Mouse (Mus musculus) CH12.LX (cell line): ENCODE measurements around the gene Cdr2. TPM values are rescaled to one million over a fixed set of nuclear protein-coding genes. Genes with fewer than 3 reads are reported as not detected.
A peak's percentile ranks its signal among the peaks of the same experiment; 100 is the strongest.
"Not testable (repeated sequence)": the region's sequence is repeated elsewhere in the genome, so short reads cannot be mapped to it uniquely, and the experiment has no call there.

Experiments used
- DNase-seq: peaks from one replicate; pipeline ENCODE4 v3.0.0-alpha.2; 2013; ENCODE audit errors: extremely low read depth
- H3K27ac ChIP-seq: 2 replicates; pipeline ENCODE4 v1.5.1; 2012; ENCODE audit warnings: low read depth, mild to moderate bottlenecking, control low read depth, moderate library complexity; ENCODE audit not compliant: insufficient read depth
- H3K27me3 ChIP-seq: replicated peaks from 2 replicates; pipeline ENCODE3; 2012; ENCODE audit warnings: inconsistent platforms
- H3K36me3 ChIP-seq, 2 experiments: replicated peaks in 1 of 2; 2 replicates each; pipeline versions ENCODE3 to v1.6.1; 2012; ENCODE audit warnings: inconsistent platforms in 1 of 2, low read length in 1 of 2, mild to moderate bottlenecking in 1 of 2, mixed read lengths in 1 of 2, moderate library complexity in 1 of 2; ENCODE audit not compliant: control insufficient read depth in 1 of 2, insufficient read depth in 1 of 2
- H3K4me1 ChIP-seq, 2 experiments: 2 replicates each; pipeline ENCODE4 v1.6.1; 2012; ENCODE audit warnings: inconsistent platforms in 1 of 2, moderate library complexity in 1 of 2; ENCODE audit not compliant: insufficient read depth in 2 of 2, control insufficient read depth in 1 of 2
- H3K4me2 ChIP-seq: 2 replicates; pipeline ENCODE4 v1.6.1; 2012; ENCODE audit warnings: low read depth, mild to moderate bottlenecking, control low read depth; ENCODE audit not compliant: poor library complexity, insufficient read depth, severe bottlenecking
- H3K4me3 ChIP-seq, 3 experiments: fragments of 150-350 bp in 1 of 3; sonication (generic) in 1 of 3; replicated peaks in 1 of 3; 2 replicates each; pipeline versions ENCODE3 to v1.5.1; 2011 to 2012; ENCODE audit warnings: low read depth in 2 of 3, low read length in 2 of 3, mild to moderate bottlenecking in 2 of 3, moderate library complexity in 2 of 3, control low read depth in 1 of 3, improper control_type of control experiment in 1 of 3, inconsistent platforms in 1 of 3, mixed read lengths in 1 of 3; ENCODE audit not compliant: poor library complexity in 1 of 3
- H3K79me2 ChIP-seq: replicated peaks from 2 replicates; pipeline ENCODE4 v1.6.1; 2012; ENCODE audit warnings: mild to moderate bottlenecking, moderate library complexity; ENCODE audit not compliant: control insufficient read depth, poor library complexity, insufficient read depth, severe bottlenecking; ENCODE audit errors: extremely low read depth
- H3K9ac ChIP-seq: 2 replicates; pipeline ENCODE4 v1.6.1; 2012; ENCODE audit warnings: low read depth, mild to moderate bottlenecking, control low read depth, moderate library complexity; ENCODE audit not compliant: insufficient read depth
- H3K9me3 ChIP-seq: replicated peaks from 2 replicates; pipeline ENCODE3; 2012; ENCODE audit warnings: low read length, inconsistent platforms, mixed read lengths
- CTCF ChIP-seq, 2 experiments: IDR thresholded peaks in 1 of 2; conservative IDR thresholded peaks in 1 of 2; 2 replicates each; pipeline ENCODE4 v1.5.1; 2011 to 2012; ENCODE audit warnings: low read depth in 2 of 2, low read length in 2 of 2, improper control_type of control experiment in 1 of 2, inconsistent platforms in 1 of 2, mild to moderate bottlenecking in 1 of 2, moderate library complexity in 1 of 2
- EP300 ChIP-seq: IDR thresholded peaks from 2 replicates; pipeline ENCODE4 v1.6.1; 2011; ENCODE audit warnings: low read length, improper control_type of control experiment
- ETS1 ChIP-seq: conservative IDR thresholded peaks from 2 replicates; pipeline ENCODE4 v1.6.1; 2012; ENCODE audit warnings: low read depth, mild to moderate bottlenecking, inconsistent platforms, low read length, improper control_type of control experiment, moderate library complexity
- GABPA ChIP-seq: IDR thresholded peaks from 2 replicates; pipeline ENCODE4 v1.6.1; 2012; ENCODE audit warnings: low read depth, low read length, improper control_type of control experiment, inconsistent platforms; ENCODE audit not compliant: insufficient replicate concordance
- JUN ChIP-seq: IDR thresholded peaks from 2 replicates; pipeline ENCODE4 v1.6.1; 2011; ENCODE audit warnings: low read depth, mild to moderate bottlenecking, low read length, improper control_type of control experiment, moderate library complexity; ENCODE audit not compliant: insufficient read depth
- JUND ChIP-seq: conservative IDR thresholded peaks from 2 replicates; pipeline ENCODE4 v1.6.1; 2011; ENCODE audit warnings: low read depth, low read length, improper control_type of control experiment
- MEF2A ChIP-seq: IDR thresholded peaks from 2 replicates; pipeline ENCODE4 v1.6.1; 2014; ENCODE audit warnings: low read depth, mild to moderate bottlenecking, inconsistent platforms, low read length, improper control_type of control experiment, borderline replicate concordance
- NELFE ChIP-seq: IDR thresholded peaks from 2 replicates; pipeline ENCODE4 v1.6.1; 2011; ENCODE audit warnings: low read depth, low read length, improper control_type of control experiment
- PAX5 ChIP-seq: IDR thresholded peaks from 2 replicates; pipeline ENCODE4 v1.6.1; 2012; ENCODE audit warnings: low read length, inconsistent platforms, mixed read lengths
- POLR2A ChIP-seq: IDR thresholded peaks from 2 replicates; pipeline ENCODE4 v1.6.1; 2011; ENCODE audit warnings: low read depth, mild to moderate bottlenecking, improper control_type of control experiment, low read length
- TCF12 ChIP-seq: IDR thresholded peaks from 2 replicates; pipeline ENCODE4 v1.6.1; 2014; ENCODE audit warnings: low read depth, mild to moderate bottlenecking, inconsistent platforms, low read length, improper control_type of control experiment
- UBTF ChIP-seq: IDR thresholded peaks from 2 replicates; pipeline ENCODE4 v1.6.1; 2012; ENCODE audit warnings: low read depth, mild to moderate bottlenecking, inconsistent platforms, low read length, improper control_type of control experiment, moderate library complexity
- USF2 ChIP-seq: conservative IDR thresholded peaks from 2 replicates; pipeline ENCODE4 v1.6.1; 2011; ENCODE audit warnings: low read depth, low read length, improper control_type of control experiment
- ZMIZ1 ChIP-seq: IDR thresholded peaks from 2 replicates; pipeline ENCODE4 v1.6.1; 2012; ENCODE audit warnings: low read depth, mild to moderate bottlenecking, inconsistent platforms, low read length, improper control_type of control experiment
- ZNF384 ChIP-seq: IDR thresholded peaks from 2 replicates; pipeline ENCODE4 v1.6.1; 2012; ENCODE audit warnings: low read depth, low read length, improper control_type of control experiment, inconsistent platforms
- dilution Hi-C: fragments of 300-500 bp; cut with MboI; formaldehyde crosslinking; loops from 2 replicates; pipeline ENCODE4 v1.14.3; 2020; ENCODE audit warnings: low sequenced_read_pairs; ENCODE audit not compliant: extremely low pct_unique_long_range_greater_than_20kb, extremely low pct_ligation_motif_present
- in situ Hi-C: fragments of 300-500 bp; cut with MboI; formaldehyde crosslinking; loops from 3 replicates; pipeline ENCODE4 v1.14.3; 2019; ENCODE audit warnings: low sequenced_read_pairs, low pct_ligation_motif_present, low pct_unique_long_range_greater_than_20kb, mixed read lengths
- polyA plus RNA-seq: library from polyadenylated mRNA; unstranded; fragments of >175 nt; gene quantifications from 2 replicates; pipeline ENCODE4 v1.2.1, GENCODE M21; 2012; ENCODE audit warnings: low read depth; ENCODE audit not compliant: insufficient read length
- total RNA-seq, 2 experiments: library from RNA; depleted of rRNA; stranded (reverse); fragments of 300-350 nt in 1 of 2; fragments of >200 nt in 1 of 2; gene quantifications; 2 replicates each; pipeline ENCODE4 v1.2.3; 2012 to 2014

The Cdr2 gene
- total and polyA plus RNA-seq, 3 experiments, result 5.7 to 9.5 (median 8.7) TPM

DNA sequence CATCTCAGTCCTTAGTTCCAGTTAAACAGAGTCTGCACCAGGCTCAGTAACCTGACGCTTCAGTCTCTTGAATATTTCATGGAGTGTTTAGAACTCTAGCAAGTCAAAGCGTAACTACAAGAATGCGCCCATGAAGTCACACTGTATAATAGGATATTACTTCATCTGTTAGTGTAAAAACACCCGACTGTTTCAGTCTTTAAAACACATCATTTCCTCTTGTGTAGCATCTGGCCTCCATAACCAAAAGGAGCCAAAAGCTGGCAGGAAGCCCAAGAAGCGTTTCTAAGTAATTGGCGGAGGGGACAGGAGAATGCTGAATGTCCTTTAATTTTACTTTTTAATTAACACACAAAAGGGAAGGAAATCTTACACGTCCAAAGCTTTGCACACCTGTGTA is 5.0 kb downstream of the Cdr2 start:
- dilution Hi-C loops (no loop called here), in situ Hi-C loops (no loop called here)
- Histone ChIP-seq H3K79me2 (peaks cover 1% of the 10 kb centered on the region; the same call in 1 of the 2 replicates), H3K27me3 (no peaks in the 10 kb centered on the region), H3K4me1 (peaks cover 0 to 11% of the 10 kb centered on the region in 2 experiments; a peak in 2 of 4 replicates), H3K9me3 (no peaks in the 10 kb centered on the region), H3K36me3 (no peaks in the 10 kb centered on the region), H3K9ac (no peak overlapping the region), H3K27ac (no peak overlapping the region; the same call in 1 of the 2 replicates), H3K4me3 (no peak overlapping the region), H3K4me2 (no peak overlapping the region)
- TF ChIP-seq JUN (peak; percentile 72), JUND (peak; percentile 40; the same call in 1 of the 2 replicates), MEF2A (peak; percentile 90), PAX5 (no peak)
- peak; percentile 10 for DNase-seq

DNA sequence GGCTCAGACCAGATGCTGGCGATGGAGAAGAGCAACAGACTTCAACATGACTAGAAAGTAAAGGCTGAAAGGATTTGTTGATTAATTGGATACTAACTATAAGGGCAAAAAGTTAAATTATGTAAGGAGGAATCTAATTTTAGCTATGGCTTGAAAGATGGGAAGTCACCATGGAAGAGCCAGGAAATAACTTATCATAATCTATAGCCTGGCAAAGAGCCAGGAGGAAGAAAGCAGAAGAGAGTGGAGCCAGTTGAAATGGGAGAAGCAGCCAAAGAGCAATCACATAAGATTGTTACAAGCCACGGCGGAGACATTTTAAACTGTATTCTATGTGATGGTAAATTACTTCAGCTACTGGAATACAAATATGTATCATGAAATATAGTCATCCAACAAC is 8.1 kb downstream of the Cdr2 start:
- dilution Hi-C loops (no loop called here), in situ Hi-C loops (no loop called here)
- no peak overlapping the region for H3K4me2 ChIP-seq
- H3K9ac ChIP-seq, result no peak overlapping the region
- peaks cover 0 to 11% of the 10 kb centered on the region in 2 experiments; a peak in 1 of 4 replicates for H3K4me1 ChIP-seq
- peaks cover 1% of the 10 kb centered on the region; the same call in 1 of the 2 replicates for H3K79me2 ChIP-seq
- H3K27ac ChIP-seq, result no peak overlapping the region
- TF ChIP-seq GABPA, result no peak
- TF ChIP-seq USF2, result no peak
- TF ChIP-seq ZMIZ1, result no peak
- no peak for TF ChIP-seq MEF2A
- no peak for TF ChIP-seq ETS1
- TF ChIP-seq JUN, result no peak
- TF ChIP-seq CTCF (conservative IDR thresholded peaks at IDR 0.05 in 1 of 2, IDR thresholded peaks at IDR 0.05 in 1 of 2; ENCODE audit: low read depth in 2 of 2, low read length in 2 of 2), result no peak
- TF ChIP-seq UBTF, result no peak
- TF ChIP-seq ZNF384, result no peak
- no peak for TF ChIP-seq TCF12
- no peak for TF ChIP-seq POLR2A
- no peak for TF ChIP-seq NELFE
- TF ChIP-seq EP300, result no peak
- peaks cover 0 to 3% of the 10 kb centered on the region in 2 experiments for H3K36me3 ChIP-seq
- no peak overlapping the region for H3K4me3 ChIP-seq
- no peak for DNase-seq
- H3K27me3 ChIP-seq, result no peaks in the 10 kb centered on the region
- no peaks in the 10 kb centered on the region for H3K9me3 ChIP-seq

DNA sequence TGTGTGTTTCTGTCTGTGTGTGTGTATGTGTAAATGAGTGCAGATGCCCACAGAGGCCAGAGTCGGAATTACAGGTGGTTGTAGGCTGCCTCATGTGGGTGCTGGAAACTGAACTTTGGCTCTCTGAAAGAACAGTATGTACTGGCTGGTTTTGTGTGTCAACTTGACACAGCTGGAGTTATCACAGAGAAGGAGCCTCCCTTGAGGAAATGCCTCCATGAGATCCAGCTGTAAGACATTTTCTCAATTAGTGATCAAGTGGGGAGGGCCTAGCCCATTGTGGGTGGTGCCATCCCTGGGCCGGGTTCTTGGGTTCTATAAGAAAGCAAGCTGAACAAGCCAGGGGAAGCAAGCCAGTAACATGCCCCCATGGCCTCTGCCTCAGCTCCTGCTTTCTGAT is 9.6 kb downstream of the Cdr2 start:
- H3K36me3 ChIP-seq, dilution Hi-C loops: not testable (repeated sequence)

More for the DNA sequence above, 9.6 kb downstream of the Cdr2 start:
- DNase-seq, in situ Hi-C loops, H3K27me3 ChIP-seq, H3K79me2 ChIP-seq, H3K9ac ChIP-seq, H3K27ac ChIP-seq, H3K4me3 ChIP-seq, H3K9me3 ChIP-seq, H3K4me2 ChIP-seq: not testable (repeated sequence)
- H3K4me1 ChIP-seq, result peaks cover 0 to 11% of the 10 kb centered on the region in 2 experiments; a peak in 1 of 4 replicates
